Mouse (Mus musculus) mammary gland, adult 2 months (tissue): ENCODE results near the gene Wnt16. TPM values are rescaled to one million over a fixed set of nuclear protein-coding genes. Genes with fewer than 3 reads are reported as not detected.

Source experiments
- polyA plus RNA-seq: library from polyadenylated mRNA; depleted of rRNA; stranded (reverse); fragments of >200 nt; gene quantifications from 2 replicates; pipeline ENCODE4 v1.2.3, GENCODE M21; 2012; ENCODE audit warnings: low replicate concordance; rRNA removed

Gene Wnt16
- 0.73 and 1.6 TPM in 2 replicates for polyA plus RNA-seq

GRCm38 (mm10) chr6:22288004-22288736 is at the start of gene Wnt16:
Gene Wnt16, plus strand, starts transcription at chr6:22288227.

Other genes starting within 250 kb of the Wnt16 start
- 2.7 and 4.4 TPM in 2 replicates for gene Fam3c, start 68.0 kb downstream of the Wnt16 start, polyA plus RNA-seq